Mouse (Mus musculus) kidney, adult 2 months (tissue): Measurements from ENCODE around the gene Glcci1.

Experiments
- CTCF ChIP-seq: fragments of 200-500 bp; conservative IDR thresholded peaks from 2 replicates; pipeline ENCODE4 v1.5.1; 2011; ENCODE audit warnings: low read depth, mild to moderate bottlenecking, control low read depth, low read length, moderate library complexity, mixed read lengths; ENCODE audit not compliant: insufficient read depth, insufficient read length
- POLR2A ChIP-seq: fragments of 200-500 bp; IDR thresholded peaks from one replicate; pipeline ENCODE4 v1.6.1; 2011; ENCODE audit warnings: low read depth, low read length, control low read depth

DNA sequence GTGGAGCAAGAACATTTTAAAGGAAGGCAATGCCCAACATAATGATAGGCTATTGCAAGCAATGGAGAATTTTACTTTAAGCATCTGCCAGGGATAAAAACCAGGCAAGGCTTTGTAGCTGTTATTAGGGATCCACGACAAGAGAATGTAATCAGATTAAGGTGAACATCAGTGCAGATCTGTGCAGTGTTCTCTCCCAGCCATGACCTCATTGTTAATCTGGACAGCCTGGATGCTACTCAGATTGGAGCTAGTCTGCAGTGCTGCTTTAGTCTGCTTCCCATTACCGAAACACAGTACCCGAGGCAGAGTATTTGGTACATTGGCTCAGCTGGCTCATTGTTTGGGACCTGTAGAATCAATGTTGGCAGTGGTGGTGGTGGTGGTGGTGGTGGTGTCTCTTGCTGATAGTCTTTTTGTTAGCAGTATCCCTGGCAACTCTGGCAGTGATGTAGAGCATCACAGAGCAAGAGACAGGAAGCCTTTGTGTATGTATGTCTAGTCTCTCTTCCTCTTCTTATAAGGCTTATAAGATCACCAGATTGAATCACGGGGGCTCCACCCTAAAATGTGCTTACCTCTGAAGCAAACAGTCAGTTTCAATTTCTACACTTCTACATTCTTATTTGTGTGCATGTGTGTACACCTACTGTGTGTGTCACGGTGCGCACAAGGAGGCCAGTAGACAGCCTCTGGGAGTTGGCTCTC, 4.7 kb upstream of the Glcci1 start:
- TF ChIP-seq POLR2A: no peak
- TF ChIP-seq CTCF: no peak
